Mouse (Mus musculus): ENCODE measurements around the gene Samd14.
"Not testable (repeated sequence)": the region's sequence is repeated elsewhere in the genome, so short reads cannot be mapped to it uniquely, and the experiment has no call there.

Samd14 gene

GRCm38 (mm10) chr11:95009629-95010014 lies at the start of gene Samd14:
Gene Samd14 (plus strand): TSS chr11:95009879.
- peak; percentile 85 for DNase-seq

- DNase-seq = no peak
Measured at GRCm38 (mm10) chr11:94962534-94963101, 47.1 kb upstream of the Samd14 start.

GRCm38 (mm10) chr11:94967419-94967818 lies 42.3 kb upstream of the Samd14 start, which contains the start of gene Hils1:
Gene Hils1 (plus strand): TSS chr11:94967593.
- DNase-seq = no peak

- no peak for DNase-seq
Measured at GRCm38 (mm10) chr11:94968187-94968586, 41.5 kb upstream of the Samd14 start.

- not testable (repeated sequence) for DNase-seq
Measured at GRCm38 (mm10) chr11:94969709-94970108, 40.0 kb upstream of the Samd14 start.

GRCm38 (mm10) chr11:94970210-94970943 lies 39.3 kb upstream of the Samd14 start:
- DNase-seq = peak; percentile 88

- no peak for DNase-seq
Measured at GRCm38 (mm10) chr11:94971895-94972615, 37.6 kb upstream of the Samd14 start.

GRCm38 (mm10) chr11:94972887-94973286 lies 36.8 kb upstream of the Samd14 start:
- no peak for DNase-seq

- DNase-seq = no peak
Measured at GRCm38 (mm10) chr11:94973313-94973712, 36.4 kb upstream of the Samd14 start.

GRCm38 (mm10) chr11:94974951-94975350 lies 34.7 kb upstream of the Samd14 start:
- DNase-seq = no peak

- DNase-seq = no peak
Measured at GRCm38 (mm10) chr11:94976199-94976598, 33.5 kb upstream of the Samd14 start, which contains the start of gene Sgca. Gene Sgca (minus strand): TSS chr11:94976327.

- DNase-seq = no peak
Measured at GRCm38 (mm10) chr11:94978178-94978915, 31.3 kb upstream of the Samd14 start.

GRCm38 (mm10) chr11:94978947-94979346 lies 30.7 kb upstream of the Samd14 start:
- DNase-seq = peak; percentile 98

GRCm38 (mm10) chr11:94979462-94980179 lies 30.1 kb upstream of the Samd14 start:
- DNase-seq = no peak

- DNase-seq = no peak
Measured at GRCm38 (mm10) chr11:94985140-94985539, 24.5 kb upstream of the Samd14 start.

GRCm38 (mm10) chr11:94985822-94986221 lies 23.9 kb upstream of the Samd14 start:
- DNase-seq = no peak

GRCm38 (mm10) chr11:94986435-94986834 lies 23.2 kb upstream of the Samd14 start:
- no peak for DNase-seq

GRCm38 (mm10) chr11:94987341-94987740 lies 22.3 kb upstream of the Samd14 start:
- no peak for DNase-seq

GRCm38 (mm10) chr11:94987851-94988250 lies 21.8 kb upstream of the Samd14 start:
- no peak for DNase-seq

GRCm38 (mm10) chr11:94988780-94989561 lies 20.7 kb upstream of the Samd14 start:
- no peak for DNase-seq

- DNase-seq = peak; percentile 89
Measured at GRCm38 (mm10) chr11:94989562-94990017, 20.1 kb upstream of the Samd14 start.

Measured in kidney, postnatal 10 days (tissue).